Mouse (Mus musculus) forebrain, postnatal 0 days (tissue): ENCODE data around the gene BC028528. TPM values are rescaled to one million over a fixed set of nuclear protein-coding genes. Genes with fewer than 3 reads are reported as not detected.
"Not testable (repeated sequence)": the region's sequence is repeated elsewhere in the genome, so short reads cannot be mapped to it uniquely, and the experiment has no call there.

Source experiments
- ATAC-seq: fragments of 200-750 bp; cut with Nextera tagmentation; 2 replicates; pipeline ENCODE4 v1.8.0; 2017; ENCODE audit warnings: mild to moderate bottlenecking, moderate library complexity
- DNase-seq: peaks from one replicate; pipeline ENCODE4 v3.0.0-alpha.2; 2015
- H3K27ac ChIP-seq: fragments of 300-500 bp; sonication (generic); 2 replicates; pipeline ENCODE4 v1.5.1; 2014; ENCODE audit warnings: low read depth, mild to moderate bottlenecking, antibody characterized with exemption, low read length, moderate library complexity, mixed read lengths
- H3K27me3 ChIP-seq: fragments of 300-500 bp; sonication (generic); 2 replicates; pipeline ENCODE4 v1.6.1; 2014; ENCODE audit warnings: mild to moderate bottlenecking, low read length, mixed read lengths; ENCODE audit not compliant: insufficient read depth
- H3K36me3 ChIP-seq: fragments of 300-500 bp; sonication (generic); 2 replicates; pipeline ENCODE4 v1.6.1; 2014; ENCODE audit warnings: mild to moderate bottlenecking, moderate library complexity; ENCODE audit not compliant: insufficient read depth
- H3K4me1 ChIP-seq: fragments of 300-500 bp; sonication (generic); 2 replicates; pipeline ENCODE4 v1.6.1; 2014; ENCODE audit warnings: antibody characterized with exemption; ENCODE audit not compliant: insufficient read depth
- H3K4me2 ChIP-seq: fragments of 300-500 bp; sonication (generic); 2 replicates; pipeline ENCODE4 v1.6.1; 2014; ENCODE audit warnings: low read depth, mild to moderate bottlenecking, moderate library complexity
- H3K4me3 ChIP-seq: fragments of 300-500 bp; sonication (generic); 2 replicates; pipeline ENCODE4 v1.5.1; 2014; ENCODE audit warnings: low read depth, low read length, mixed read lengths
- H3K9ac ChIP-seq: fragments of 300-500 bp; sonication (generic); 2 replicates; pipeline ENCODE4 v1.6.1; 2014; ENCODE audit warnings: mild to moderate bottlenecking
- H3K9me3 ChIP-seq: fragments of 300-500 bp; sonication (generic); 2 replicates; pipeline ENCODE4 v1.6.1; 2016; ENCODE audit warnings: low read length
- CTCF ChIP-seq: sonication (generic); IDR thresholded peaks from 2 replicates; pipeline ENCODE4 v1.5.1; 2016; ENCODE audit warnings: antibody characterized with exemption, control low read depth, low read depth
- WGBS: fragments of 180-500 bp; shearing (Covaris S2); extraction: QIAGEN DNeasy Blood & Tissue Kit; methylation state at CpG from one replicate; pipeline ENCODE4 v1.1.7; 2014; 5-methylcytosine and 5-hydroxymethylcytosine counted together
- polyA plus RNA-seq: library from polyadenylated mRNA; unstranded; fragments of >200 nt; fragmentation: Nextera tagmentation; extraction: Ambion mirVana; gene quantifications from 2 replicates; pipeline ENCODE4 v1.2.1, GENCODE M21; 2015
- total RNA-seq: library from RNA; depleted of rRNA; stranded (reverse); fragments of >200 nt; gene quantifications from 2 replicates; pipeline ENCODE4 v1.2.3, GENCODE M21; 2014

BC028528 gene
- total and polyA plus RNA-seq, 2 experiments from 2014 or later, result 5.7 to 18.4 TPM

DNA sequence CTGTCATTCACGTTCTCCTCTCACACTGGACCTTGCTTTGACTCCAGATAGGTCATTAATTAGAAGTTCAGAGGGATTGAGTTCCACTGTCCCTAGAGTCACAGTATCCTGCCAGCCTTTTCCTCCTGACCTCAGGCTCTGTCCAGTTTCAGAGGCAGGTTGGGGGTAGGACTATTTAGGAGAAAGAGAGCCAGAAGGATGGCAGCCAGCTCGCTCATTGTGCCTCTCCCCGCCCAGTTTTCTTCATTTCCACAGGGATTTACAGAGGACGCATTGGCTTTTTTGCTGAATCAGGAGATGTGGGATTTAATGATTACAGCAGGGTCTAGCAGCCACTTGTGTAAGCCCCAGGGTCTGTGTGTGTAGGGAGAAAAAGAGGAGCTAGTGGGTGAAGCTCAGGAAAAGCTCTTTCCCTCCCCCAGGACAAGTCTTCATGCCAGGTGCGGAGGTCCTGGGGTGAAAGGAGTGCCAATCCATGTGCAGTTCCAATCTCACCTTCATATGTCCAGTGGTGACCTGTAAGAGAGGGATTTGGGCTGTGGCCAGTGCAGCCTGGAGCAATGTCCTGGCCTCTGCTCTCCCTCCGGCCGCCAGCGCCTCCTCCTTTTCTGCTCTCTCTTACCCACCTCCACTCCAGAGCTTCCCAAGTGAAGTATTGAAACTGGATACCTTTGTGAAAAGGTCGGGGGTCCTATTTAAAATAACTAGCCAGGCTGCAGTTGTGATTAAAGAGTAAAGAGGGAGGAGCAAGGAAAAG, 10.0 kb upstream of the BC028528 start:
- peaks cover 22% of the 10 kb centered on the region for H3K4me1 ChIP-seq
- 0 out of 2 replicates have a peak, but pooled peaks cover 3% of the 10 kb centered on the region for H3K36me3 ChIP-seq
- no peak for DNase-seq
- WGBS, result 69% methylated on average over 9 of the region's 9 CpGs
- no peak overlapping the region for H3K4me2 ChIP-seq
- H3K9me3 ChIP-seq, result no peaks in the 10 kb centered on the region
- peaks cover 9% of the 10 kb centered on the region; the same call in 1 of the 2 replicates for H3K27me3 ChIP-seq
- TF ChIP-seq CTCF, result no peak
- no peak overlapping the region for H3K9ac ChIP-seq
- no peak overlapping the region for H3K4me3 ChIP-seq
- no peak overlapping the region for H3K27ac ChIP-seq
- no peak for ATAC-seq

GRCm38 (mm10) chr3:95899800-95900524, 8.2 kb upstream of the BC028528 start:
- H3K9ac ChIP-seq, result no peak overlapping the region
- ATAC-seq (no peak), DNase-seq (no peak)
- no peaks in the 10 kb centered on the region for H3K9me3 ChIP-seq
- no peak overlapping the region for H3K4me3 ChIP-seq
- no peak overlapping the region for H3K27ac ChIP-seq
- no peak overlapping the region for H3K4me2 ChIP-seq
- H3K36me3 ChIP-seq, result 0 out of 2 replicates have a peak, but pooled peaks cover 3% of the 10 kb centered on the region
- H3K27me3 ChIP-seq, result 0 out of 2 replicates have a peak, but pooled peaks cover 4% of the 10 kb centered on the region
- WGBS, result 76% methylated on average over 13 of the region's 13 CpGs
- TF ChIP-seq CTCF, result no peak
- peaks cover 7% of the 10 kb centered on the region; the same call in 1 of the 2 replicates for H3K4me1 ChIP-seq

DNA sequence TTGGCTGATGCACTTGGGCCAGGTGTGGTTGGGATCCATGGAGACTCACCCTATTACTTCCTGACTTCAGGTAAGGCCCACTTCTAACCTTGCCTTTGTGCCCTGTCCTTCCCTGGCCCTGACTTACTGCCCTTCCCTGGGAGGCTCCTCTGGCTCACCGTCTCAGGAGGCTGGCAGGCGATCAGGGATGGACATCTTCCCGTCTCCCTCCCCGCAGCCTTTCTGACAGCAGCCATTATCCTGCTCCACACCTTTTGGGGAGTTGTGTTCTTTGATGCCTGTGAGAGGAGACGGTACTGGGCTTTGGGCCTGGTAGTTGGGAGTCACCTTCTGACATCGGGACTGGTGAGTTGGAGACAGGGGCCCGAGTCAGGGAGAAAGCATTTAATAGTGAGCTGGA, 3.7 kb upstream of the BC028528 start:
- not testable (repeated sequence) for H3K36me3 ChIP-seq, H3K4me1 ChIP-seq, H3K9ac ChIP-seq, H3K9me3 ChIP-seq, ATAC-seq, H3K4me2 ChIP-seq, H3K4me3 ChIP-seq, H3K27me3 ChIP-seq, DNase-seq, H3K27ac ChIP-seq
- WGBS, result 86% methylated on average over 7 of the region's 7 CpGs

- H3K27me3 ChIP-seq, result no peaks in the 10 kb centered on the region
- peak overlapping the region; percentile 52; the same call in 1 of the 2 replicates for H3K27ac ChIP-seq
- H3K4me3 ChIP-seq, result peak overlapping the region; percentile 58
- no peak for TF ChIP-seq CTCF
- peaks cover 8% of the 10 kb centered on the region for H3K4me1 ChIP-seq
- WGBS, result 16% methylated on average over 16 of the region's 16 CpGs
- H3K9me3 ChIP-seq, result no peaks in the 10 kb centered on the region
- peak overlapping the region; percentile 73 for H3K9ac ChIP-seq
- DNase-seq (peak; percentile 45), ATAC-seq (peak; percentile 1; the same call in 1 of the 2 replicates)
- peak overlapping the region; percentile 78 for H3K4me2 ChIP-seq
- H3K36me3 ChIP-seq, result 0 out of 2 replicates have a peak, but pooled peaks cover 3% of the 10 kb centered on the region
Measured at GRCm38 (mm10) chr3:95894317-95895160, 2.7 kb upstream of the BC028528 start.

GRCm38 (mm10) chr3:95893606-95894316, 2.0 kb upstream of the BC028528 start, which contains the start of gene Aph1a:
Aph1a (plus strand) TSS chr3:95893969.
- not testable (repeated sequence) for H3K36me3 ChIP-seq, H3K4me1 ChIP-seq, H3K9me3 ChIP-seq, H3K27me3 ChIP-seq
- H3K4me3 ChIP-seq, result peak within 1 kb of the TSS; percentile 58
- ATAC-seq (peak; percentile 100), DNase-seq (peak; percentile 95)
- H3K4me2 ChIP-seq, result peak within 1 kb of the TSS; percentile 78
- WGBS, result under 1% methylated on average over 25 of the region's 43 CpGs
- H3K9ac ChIP-seq, result peak within 1 kb of the TSS; percentile 73
- H3K27ac ChIP-seq, result peak within 1 kb of the TSS; percentile 52

GRCm38 (mm10) chr3:95893126-95893525, 1.3 kb upstream of the BC028528 start:
- ATAC-seq, result no peak

More at GRCm38 (mm10) chr3:95893126-95893525, 1.3 kb upstream of the BC028528 start:
- 26% methylated on average over 7 of the region's 7 CpGs for WGBS
- Histone ChIP-seq H3K27ac (peak overlapping the region; percentile 51), H3K4me3 (peak overlapping the region; percentile 58), H3K4me1 (peaks cover 8% of the 10 kb centered on the region), H3K36me3 (0 out of 2 replicates have a peak, but pooled peaks cover 3% of the 10 kb centered on the region), H3K4me2 (peak overlapping the region; percentile 57), H3K27me3 (no peaks in the 10 kb centered on the region), H3K9ac (peak overlapping the region; percentile 43), H3K9me3 (no peaks in the 10 kb centered on the region)
- no peak for TF ChIP-seq CTCF
- DNase-seq, result no peak
